Mouse (Mus musculus): ENCODE measurements around the gene Chaf1a. TPM values are rescaled to one million over a fixed set of nuclear protein-coding genes. Genes with fewer than 3 reads are reported as not detected.
"Not testable (repeated sequence)": the region's sequence is repeated elsewhere in the genome, so short reads cannot be mapped to it uniquely, and the experiment has no call there.

Gene Chaf1a
- total and polyA plus RNA-seq, 3 experiments: 1.6 to 2.5 (median 2.0) TPM

DNA sequence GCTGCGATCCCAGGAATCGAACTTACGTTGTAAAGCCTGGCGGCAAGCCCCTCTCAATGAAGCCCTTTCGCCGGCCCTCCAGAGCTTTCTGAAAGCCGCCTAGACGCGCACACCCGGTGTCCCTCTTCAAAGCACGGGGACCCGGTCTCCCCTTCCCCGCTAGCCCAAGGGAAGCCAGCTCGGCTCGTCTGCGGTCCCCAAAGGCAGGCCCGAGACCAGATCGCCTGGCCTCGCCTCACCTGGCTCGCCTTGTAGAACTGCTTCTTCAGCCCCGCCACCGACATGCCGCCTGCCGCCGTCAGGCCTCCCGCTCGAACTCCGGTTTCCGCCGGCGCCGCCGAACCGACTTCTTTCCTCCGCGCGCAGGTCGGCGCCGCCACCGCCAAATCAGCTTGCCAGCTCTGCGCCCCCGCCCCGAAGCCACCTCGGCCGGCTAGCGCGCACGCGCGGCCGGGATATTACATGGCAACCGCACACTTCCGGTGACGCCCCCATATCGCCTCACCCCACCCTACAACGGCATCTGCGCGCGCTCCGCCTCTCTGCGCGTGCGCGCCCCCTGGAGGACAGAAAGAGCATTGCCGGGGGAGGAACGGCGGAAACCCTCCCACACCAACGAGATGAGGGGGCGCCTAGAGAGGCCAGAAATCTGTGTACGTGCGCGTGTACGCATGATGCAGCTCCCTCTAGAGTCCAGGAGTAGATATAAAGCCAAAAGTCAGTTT lies 3.9 kb upstream of the Chaf1a start, which contains the start of gene Sh3gl1:
Gene Sh3gl1 (minus strand): TSS at position 460 of the 725 bp plus-strand sequence.
- DNase-seq: peak; percentile 99

DNA sequence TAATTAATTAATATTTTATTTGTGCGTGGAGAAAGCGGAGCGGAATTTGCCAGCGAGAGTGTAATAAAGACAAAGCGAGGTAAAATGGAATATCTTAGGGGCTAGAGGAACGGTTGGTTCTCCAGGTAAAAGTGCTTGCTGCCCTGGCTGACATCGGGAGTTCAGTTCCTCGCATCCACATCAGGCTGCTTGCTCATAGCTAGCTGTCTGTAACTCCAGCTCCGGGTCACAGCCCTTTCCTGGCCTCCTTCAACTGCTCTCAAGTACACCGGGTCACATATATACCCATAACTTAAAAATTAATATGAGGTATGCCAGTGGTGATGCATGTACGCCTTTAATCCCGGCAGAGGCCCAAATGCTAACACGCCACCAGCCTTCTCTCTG lies 3.3 kb upstream of the Chaf1a start:
- no peak for DNase-seq

DNA sequence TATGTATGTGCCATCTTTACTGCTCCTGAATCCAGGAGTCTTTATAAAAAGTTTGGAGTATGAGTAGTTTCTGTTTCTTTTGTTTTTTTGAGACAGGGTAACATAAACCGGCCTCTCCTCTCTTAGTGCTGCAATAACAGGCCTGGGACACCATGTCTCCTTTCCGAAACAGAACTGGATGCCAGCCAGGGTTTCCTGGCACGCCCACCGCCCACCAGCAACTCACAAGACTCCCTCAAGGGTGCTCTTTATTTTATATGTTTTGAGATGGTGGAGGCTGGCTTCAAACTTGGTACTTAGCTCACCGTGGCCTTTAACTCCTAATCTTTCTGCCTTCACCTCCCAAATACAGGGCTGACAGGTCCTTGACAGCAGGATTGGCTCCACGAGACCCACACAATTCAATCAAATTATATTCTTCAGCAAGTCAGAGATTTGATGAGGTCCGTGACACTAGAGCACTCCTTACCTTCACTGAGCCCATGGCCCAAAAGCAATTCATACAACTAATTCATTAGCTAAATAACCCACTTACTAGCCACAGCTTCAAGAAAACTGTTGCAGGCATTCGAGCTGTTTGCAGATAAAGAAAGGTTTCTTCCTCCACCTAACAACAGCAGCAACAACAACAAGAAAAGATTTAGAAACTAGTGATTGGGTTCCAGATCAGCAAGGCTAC lies 1.5 kb upstream of the Chaf1a start:
- DNase-seq: no peak

DNA sequence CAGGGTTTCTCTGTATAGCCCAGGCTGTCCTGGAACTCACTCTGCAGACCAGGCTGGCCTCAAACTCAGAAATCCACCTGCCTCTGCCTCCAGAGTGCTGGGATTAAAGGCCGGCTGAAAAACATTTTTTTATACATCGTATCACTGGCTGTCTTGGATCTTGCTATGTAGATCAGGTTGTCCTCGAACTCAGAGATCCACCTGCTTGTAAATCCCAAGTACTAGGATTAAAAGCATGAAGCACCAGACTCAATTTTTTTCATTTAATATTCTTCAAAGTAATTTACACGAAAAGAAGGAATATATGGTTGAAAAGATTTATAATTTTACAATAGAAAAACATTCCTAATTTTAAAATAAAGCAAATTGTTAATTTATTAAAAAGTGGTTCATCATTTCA lies 894 bp upstream of the Chaf1a start:
- DNase-seq: no peak

DNA sequence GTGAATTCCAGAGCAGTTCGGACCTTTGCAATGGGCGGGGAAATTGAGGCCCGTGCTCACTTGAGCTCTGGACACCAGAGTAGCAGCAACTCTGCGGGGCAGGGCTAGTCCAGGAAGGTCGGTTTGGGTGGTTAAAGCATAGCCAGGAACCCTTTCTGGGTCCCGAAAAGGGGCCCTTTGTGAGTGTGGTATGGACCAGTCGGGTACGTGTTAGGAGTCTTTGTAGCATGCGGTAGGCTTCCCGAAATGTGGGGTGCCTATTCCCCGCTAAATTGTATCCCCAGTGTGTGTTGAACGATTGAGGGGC lies 571 bp downstream of the Chaf1a start:
- no peak for DNase-seq

DNA sequence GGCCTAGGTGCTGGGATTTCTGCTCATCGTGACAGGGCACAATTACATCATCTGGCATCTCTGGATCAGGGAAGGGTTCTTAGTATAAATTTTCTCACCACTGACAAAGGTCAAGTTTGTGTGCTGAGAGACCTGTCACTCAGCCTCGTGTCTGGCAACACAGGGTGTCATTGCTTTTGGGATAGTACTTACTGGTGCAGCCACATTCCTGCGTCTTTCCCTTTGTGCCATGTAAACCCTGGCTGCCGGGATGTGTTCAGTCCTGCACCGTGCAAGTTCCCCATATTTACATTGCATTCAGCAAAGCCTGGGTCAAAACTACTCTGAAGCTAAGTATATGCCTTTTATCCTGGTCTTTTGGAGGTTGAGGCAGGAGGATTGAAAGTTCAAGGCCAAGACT lies 11.1 kb downstream of the Chaf1a start:
- DNase-seq: no peak

DNA sequence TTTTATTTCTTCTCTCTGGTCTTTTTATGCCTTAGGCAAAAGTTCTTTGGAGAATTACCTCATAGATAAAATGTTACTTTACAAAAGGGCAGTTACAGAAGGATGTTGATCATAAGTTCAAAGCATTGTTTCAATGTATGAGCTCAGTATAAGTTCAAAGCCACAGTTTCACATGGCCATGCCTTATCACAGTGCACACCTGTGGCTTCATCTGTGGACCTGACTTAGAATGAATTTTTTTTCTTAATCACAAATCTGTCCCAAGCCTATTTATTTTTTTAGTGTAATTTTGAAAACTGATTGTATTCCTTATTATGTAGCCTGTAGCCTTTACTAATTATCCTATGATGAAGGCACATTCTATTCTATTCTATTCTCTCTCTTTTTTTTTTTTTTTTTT lies 14.7 kb downstream of the Chaf1a start:
- DNase-seq: no peak

DNA sequence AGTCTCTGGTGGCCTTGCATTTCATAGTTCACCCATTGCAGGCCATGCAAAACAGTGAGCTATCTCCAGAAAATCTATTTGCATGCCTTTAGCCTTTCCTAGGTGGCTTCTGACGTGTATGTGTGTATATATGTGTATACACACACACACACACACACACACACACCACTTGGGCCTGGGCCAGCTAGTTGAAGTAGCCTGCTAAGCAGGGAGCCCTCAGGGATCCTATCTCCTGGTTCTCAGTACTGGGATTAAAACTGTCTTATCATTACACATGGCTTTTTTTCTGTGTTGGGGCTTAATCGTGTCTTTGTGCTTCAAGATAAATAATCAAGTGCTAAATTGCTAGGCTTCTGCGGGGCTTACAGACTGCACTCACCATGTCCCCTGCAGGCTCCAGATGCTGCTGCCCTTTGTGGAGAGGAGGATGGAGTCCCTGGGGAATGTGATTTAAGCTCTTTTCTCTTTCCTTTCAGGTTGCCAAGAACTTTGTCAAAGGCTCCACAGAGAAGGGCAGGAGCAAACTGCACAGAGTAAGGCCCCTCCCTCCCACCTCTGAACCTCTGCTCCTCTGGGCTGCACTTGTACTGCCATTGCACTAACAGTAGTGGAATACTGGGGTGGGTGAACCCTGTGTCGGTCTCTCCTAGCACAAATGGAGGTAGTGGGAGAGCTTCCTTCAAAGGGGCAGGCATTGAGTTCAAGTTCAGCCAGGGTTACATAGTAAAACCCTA lies 15.9 kb downstream of the Chaf1a start:
- DNase-seq: no peak

DNA sequence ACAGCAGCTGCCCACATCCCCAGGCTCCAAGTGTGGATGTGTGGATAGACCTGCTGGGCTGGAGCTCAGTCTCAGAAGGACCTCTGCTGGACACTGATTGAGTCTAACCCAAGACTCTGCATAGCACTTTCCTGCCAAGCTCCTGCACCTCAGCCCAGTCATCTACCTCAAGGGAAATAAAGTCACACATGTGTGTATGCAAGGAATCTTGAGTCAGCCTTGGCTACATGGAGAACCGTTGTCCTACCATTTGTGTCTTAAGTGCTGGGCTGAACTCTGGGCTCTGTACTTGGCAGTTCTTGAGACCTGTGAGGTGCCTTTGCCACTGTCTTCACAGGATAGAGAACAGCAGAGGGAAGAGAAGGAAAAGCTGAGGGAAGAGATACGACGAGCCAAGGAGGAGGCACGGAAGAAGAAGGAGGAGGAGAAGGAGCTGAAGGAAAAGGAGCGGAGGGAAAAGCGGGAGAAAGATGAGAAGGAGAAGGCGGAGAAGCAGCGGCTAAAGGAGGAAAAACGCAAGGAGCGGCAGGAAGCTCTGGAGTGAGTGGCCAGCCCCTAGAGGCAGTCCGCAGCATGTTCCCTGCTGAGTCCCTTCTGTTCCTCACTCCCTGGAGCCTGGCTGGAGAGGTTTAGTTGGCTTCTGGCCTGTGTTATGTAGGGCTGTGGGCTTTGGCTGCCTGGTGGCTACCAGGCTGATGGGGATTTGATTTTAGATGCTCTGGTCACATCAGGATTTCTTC lies 17.3 kb downstream of the Chaf1a start:
- DNase-seq: no peak

DNA sequence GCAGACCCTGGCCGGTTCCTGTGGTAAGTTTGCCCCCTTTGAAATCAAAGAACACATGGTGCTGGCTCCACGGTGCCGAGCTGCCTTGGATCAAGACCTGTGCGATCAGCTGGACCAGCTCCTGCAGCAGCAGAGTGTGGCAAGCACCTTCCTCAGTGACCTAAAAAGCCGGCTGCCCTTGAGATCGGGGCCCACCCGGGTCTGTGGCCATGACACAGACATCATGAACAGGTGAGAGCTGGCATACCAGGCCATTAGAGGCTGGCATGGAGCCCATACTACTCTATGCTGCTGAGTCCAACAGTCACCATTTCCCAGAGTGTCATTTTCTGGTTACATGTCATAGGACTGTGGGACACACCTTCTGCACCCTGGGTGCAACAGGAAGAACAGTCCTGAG lies 21.8 kb downstream of the Chaf1a start:
- DNase-seq: no peak

DNA sequence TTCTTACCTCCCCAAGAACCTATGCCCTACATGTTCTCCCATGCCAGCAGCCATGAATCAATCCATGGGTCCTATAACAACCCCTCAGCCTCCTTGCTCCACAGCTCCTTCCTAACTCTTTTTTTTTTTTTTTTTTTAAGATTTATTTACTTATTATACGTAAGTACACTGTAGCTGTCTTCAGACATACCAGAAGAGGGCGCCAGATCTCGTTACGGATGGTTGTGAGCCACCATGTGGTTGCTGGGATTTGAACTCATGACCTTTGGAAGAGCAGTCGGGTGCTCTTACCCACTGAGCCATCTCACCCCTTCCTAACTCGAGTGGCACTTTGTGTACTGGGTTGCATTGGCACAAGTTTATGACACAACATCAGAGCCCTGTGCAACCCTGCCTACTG lies 25.5 kb downstream of the Chaf1a start:
- DNase-seq: not testable (repeated sequence)

DNA sequence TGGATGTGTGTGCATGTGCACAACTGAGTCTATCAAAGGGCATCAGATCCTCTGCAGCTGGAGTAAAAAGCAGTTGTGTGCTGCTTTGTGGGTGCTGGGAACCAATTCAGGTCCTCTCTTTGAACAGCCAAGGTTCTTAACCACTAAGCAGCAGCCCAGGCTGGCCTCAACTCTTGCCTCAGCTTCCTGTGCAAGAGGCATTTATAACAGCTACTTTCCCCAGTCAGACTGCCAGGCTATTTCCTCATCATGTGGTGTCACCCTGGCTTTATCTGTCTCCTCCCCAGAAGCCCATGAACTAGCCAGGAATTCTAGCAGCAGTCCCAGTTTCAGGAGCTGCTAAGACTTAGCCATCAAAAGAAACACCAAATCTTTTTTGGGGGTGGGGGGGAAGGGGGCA lies 26.2 kb downstream of the Chaf1a start:
- DNase-seq: no peak

DNA sequence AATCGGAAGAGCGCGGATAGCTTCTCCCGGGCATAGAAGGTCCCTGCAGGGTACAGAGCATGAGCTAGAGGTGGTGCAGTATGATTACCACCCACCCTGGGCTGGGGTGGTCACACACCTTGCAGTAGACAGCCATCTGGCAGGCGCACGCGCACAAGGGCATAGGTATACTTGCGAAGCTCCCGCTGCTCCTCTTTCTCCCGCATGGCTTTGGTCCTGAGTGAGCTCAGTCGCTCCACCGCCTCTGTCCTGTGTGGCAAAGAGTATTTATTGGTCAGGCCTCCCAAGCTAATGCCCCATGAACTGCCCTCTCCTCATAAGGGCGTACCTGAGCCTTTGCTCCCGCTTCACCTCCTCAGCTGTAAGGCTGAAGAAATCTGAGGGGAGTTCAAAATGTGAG lies 28.8 kb downstream of the Chaf1a start:
- DNase-seq: no peak

DNA sequence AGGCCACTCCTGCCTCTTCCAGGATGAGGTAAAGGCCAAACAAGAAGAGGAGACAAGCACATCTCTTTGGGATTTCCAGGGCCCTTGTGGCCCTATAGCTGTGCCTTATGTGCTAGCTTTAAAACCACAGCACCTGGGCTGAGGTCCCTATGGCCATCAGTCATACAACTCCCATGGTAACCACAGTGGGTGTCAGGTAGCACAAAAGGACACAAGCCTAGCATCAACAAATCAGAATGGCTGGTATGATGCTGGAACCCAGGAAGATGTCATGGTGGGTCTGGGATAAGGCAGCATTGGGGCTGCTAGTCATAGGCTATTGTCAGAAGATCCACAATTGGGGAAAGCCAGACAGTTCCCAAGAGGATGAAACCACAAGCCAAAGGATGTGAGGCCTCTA lies 30.9 kb downstream of the Chaf1a start:
- no peak for DNase-seq

DNA sequence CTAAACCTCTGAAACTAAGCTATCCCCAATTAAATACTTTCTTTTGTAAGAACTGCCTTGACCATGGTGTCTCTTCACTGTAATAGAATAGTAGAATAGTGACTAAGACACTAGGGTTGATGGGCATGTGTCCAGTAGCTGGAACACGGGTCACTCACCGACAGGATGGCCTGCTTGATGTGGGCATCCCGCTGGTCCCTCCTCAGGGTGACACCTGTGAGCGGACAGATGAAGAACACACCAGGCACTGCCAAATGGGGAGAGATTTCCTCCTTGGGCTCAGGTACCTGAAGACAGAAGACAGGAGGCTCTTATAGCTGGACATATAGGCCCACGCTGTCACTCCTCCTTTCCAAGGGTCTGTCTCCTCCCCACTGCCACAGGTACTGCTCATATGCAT lies 32.0 kb downstream of the Chaf1a start:
- DNase-seq: no peak

DNA sequence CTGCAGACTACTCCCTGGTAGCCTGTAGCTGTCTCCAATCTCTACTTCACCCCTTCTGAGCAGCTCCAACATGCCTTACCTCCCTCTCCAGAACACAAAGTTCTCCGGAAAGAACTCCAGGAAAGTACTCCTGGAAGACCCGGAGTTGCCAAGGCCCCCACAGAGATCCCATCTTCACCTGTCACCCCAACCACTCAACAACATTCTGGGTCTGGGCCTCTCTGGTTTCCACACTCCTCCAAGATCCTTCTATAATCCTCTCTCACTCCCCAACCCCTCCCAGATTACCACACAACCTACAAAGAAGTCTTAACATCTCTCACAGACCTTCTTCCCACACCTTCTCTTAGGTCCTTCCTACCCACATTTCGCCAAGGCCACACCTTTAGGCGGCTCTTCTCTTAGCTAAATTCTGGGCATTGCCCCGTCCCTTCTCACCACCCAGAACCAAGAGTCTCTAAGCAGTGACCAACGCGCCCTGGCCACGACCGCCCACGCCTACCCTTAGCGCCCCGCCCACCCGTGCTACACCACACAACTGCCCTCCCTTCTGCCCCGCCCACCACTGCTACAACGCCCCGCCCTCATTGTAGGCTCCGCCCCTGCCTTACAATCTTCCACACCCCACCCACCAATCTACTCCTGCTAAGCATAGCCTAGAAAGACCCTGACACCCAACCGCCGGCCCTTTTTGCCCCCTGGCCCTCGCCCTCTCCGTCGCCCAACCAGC lies 34.0 kb downstream of the Chaf1a start:
- DNase-seq: peak; percentile 92

DNA sequence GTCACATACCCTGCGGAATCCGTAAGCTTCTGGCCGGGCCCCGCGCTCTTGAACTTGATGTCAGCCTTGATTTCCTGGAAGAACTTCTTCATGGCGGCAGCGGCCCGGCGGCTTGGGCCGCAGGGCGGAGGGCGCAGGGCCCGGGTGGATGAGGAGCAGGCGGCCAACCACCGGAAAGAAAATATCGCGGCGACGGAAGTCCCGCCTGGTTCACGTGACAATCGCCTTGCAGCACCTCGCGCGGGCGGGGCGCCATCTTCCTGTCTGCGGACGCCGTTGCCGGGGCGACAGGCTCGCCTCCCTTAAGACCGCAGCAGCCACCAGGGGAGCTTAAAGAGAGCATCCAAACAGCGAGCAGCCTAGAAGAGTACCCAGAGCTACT lies 34.6 kb downstream of the Chaf1a start, which contains the start of gene Ubxn6:
Gene Ubxn6 (minus strand): TSS at position 202 of the 382 bp plus-strand sequence.
- peak; percentile 98 for DNase-seq

DNA sequence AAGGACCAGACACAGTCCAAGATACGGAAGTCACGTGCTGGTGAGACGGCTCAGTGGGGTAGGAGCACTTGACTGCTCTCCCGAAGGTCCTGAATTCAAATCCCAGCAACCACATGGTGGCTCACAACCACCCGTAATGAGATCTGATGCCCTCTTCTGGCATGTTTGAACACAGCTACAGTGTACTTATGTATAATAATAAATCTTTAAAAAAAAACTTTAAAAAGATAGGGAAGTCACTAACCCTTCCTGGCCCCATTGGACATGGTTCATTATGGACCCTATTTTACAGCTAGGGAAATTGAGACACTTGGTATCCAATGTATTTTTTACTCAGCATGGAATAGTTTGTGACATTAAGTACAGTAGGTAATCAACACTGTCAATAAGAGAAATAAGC lies 37.3 kb downstream of the Chaf1a start:
- no peak for DNase-seq

DNA sequence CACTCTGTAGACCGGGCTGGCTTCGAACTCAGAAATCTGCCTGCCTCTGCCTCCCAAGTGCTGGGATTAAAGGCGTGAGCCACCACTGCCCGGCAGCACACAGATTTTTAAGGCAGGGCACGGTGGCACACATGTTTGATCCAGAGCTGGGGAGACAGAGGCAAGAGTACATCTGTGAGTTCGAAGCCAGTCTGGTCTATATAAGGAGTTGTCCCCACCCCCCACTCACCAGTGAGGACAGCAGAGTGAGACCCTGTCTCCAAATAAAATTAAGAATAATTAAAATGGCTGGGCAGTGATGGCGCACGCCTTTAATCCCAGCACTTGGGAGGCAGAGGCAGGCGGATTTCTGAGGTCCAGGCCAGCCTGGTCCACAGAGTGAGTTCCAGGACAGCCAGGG lies 38.1 kb downstream of the Chaf1a start:
- not testable (repeated sequence) for DNase-seq

DNA sequence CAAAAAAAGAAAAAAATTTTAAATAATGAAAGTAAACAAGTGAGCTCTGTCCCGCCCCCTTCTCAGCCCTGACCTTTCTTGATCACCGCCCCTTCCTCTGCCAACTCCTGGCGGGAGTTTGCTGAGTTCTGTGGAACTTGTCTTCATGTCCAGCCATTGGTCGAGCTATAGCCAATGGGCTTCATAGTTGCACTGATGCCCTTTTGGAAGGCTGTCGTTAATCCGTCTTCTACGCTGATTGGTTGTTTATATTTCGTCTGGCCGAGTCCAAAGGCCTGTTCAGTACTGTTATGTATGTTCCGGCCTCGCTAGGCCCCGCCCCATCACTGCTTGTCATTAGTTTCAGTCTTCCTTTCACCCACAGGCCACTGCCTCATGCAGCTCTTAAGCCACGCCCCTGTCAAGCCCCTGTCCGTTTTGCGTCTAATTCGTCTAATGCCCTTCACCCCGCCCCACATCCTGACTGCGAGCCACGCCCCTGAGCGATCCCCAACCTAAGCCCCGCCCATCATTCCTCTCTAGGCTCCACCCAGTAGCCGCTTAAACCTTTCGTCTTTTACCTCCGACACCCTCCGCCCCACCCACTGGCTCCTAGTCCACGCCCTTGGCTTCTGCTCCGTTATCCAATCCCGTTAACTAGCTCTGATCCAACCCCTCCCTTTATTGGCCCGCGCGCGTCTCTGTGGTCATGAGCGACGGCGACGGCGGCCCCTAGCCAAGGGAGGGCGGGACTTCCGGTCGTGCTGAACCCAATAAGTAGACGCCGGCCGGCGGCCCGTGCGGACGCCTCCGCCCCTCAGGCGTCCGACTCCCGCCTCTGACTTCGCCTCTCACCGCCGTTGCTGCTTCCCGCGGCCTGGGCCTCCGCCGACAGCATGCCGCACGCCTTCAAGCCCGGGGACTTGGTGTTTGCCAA lies 38.9 kb downstream of the Chaf1a start, which contains the start of gene Hdgfl2:
Gene Hdgfl2 (plus strand): TSS at position 755 of the 916 bp plus-strand sequence.
- DNase-seq: peak; percentile 100

DNA sequence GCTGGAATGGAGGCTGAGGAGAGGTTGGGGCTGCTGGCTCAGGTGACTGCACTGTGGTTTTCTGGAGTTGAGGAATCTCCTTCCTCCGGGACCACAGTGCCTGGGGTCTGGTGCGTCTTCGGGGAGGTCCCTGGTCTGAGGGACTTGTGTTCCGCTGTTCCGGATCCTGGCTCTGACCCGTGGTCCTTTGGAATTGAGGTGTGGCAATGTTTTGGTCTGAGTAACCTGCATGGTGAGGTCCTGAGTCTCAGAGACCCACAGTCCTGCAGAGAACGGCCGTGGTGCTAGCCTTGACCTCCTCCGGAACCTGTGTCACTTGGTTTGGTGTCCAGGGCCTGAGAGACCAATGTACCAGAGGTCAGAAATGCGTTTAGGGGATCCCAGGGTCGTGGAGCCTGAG lies 39.7 kb downstream of the Chaf1a start:
- no peak for DNase-seq
